Mouse (Mus musculus) MEL (cell line): ENCODE results near the gene Als2. TPM values are rescaled to one million over a fixed set of nuclear protein-coding genes. Genes with fewer than 3 reads are reported as not detected.
A peak's percentile ranks its signal among the peaks of the same experiment; 100 is the strongest.

Source experiments
- DNase-seq: peaks from one replicate; pipeline ENCODE4 v3.0.0; 2011; ENCODE audit warnings: low read depth, low spot score
- H3K27ac ChIP-seq: 2 replicates; pipeline ENCODE4 v1.5.1; 2012; ENCODE audit warnings: low read depth, mild to moderate bottlenecking, control low read depth, low read length, moderate library complexity; ENCODE audit not compliant: control insufficient read depth
- H3K27me3 ChIP-seq, 2 experiments: fragments of 150-350 bp in 1 of 2; sonication (generic) in 1 of 2; 2 replicates each; pipeline ENCODE4 v1.6.1; 2012; ENCODE audit warnings: low read length in 2 of 2, mild to moderate bottlenecking in 2 of 2, improper control_type of control experiment in 1 of 2, moderate library complexity in 1 of 2; ENCODE audit not compliant: insufficient read depth in 2 of 2, control insufficient read depth in 1 of 2
- H3K36me3 ChIP-seq, 2 experiments: 2 replicates each; pipeline ENCODE4 v1.6.1; 2012 to 2014; ENCODE audit warnings: low read length in 2 of 2, improper control_type of control experiment in 1 of 2, inconsistent platforms in 1 of 2, mild to moderate bottlenecking in 1 of 2; ENCODE audit not compliant: insufficient read depth in 2 of 2, control insufficient read depth in 1 of 2
- H3K4me1 ChIP-seq, 2 experiments: fragments of 150-350 bp in 1 of 2; sonication (generic) in 1 of 2; 2 replicates each; pipeline ENCODE4 v1.6.1; 2012; ENCODE audit warnings: low read length in 2 of 2, improper control_type of control experiment in 1 of 2, mild to moderate bottlenecking in 1 of 2; ENCODE audit not compliant: insufficient read depth in 2 of 2, control insufficient read depth in 1 of 2
- H3K4me3 ChIP-seq, 2 experiments: fragments of 150-350 bp in 1 of 2; sonication (generic) in 1 of 2; 2 replicates each; pipeline ENCODE4 v1.5.1; 2012; ENCODE audit warnings: low read depth in 2 of 2, low read length in 2 of 2, mild to moderate bottlenecking in 2 of 2, moderate library complexity in 2 of 2, control low read depth in 1 of 2, improper control_type of control experiment in 1 of 2; ENCODE audit not compliant: control insufficient read depth in 1 of 2, insufficient read depth in 1 of 2
- H3K79me2 ChIP-seq: 2 replicates; pipeline ENCODE4 v1.6.1; 2012; ENCODE audit warnings: mild to moderate bottlenecking, low read length, moderate library complexity; ENCODE audit not compliant: control insufficient read depth, poor library complexity, insufficient read depth
- H3K9ac ChIP-seq: 2 replicates; pipeline ENCODE4 v1.6.1; 2012; ENCODE audit warnings: low read depth, mild to moderate bottlenecking, control low read depth, low read length, moderate library complexity; ENCODE audit not compliant: control insufficient read depth, poor library complexity, severe bottlenecking
- H3K9me3 ChIP-seq: fragments of 150-350 bp; sonication (generic); replicated peaks from 2 replicates; pipeline ENCODE4 v1.6.1; 2012; ENCODE audit warnings: mild to moderate bottlenecking, low read length, improper control_type of control experiment, moderate library complexity; ENCODE audit not compliant: insufficient read depth
- BHLHE40 ChIP-seq: IDR thresholded peaks from 2 replicates; pipeline ENCODE4 v1.6.1; 2012; ENCODE audit warnings: low read depth, mild to moderate bottlenecking, inconsistent platforms, low read length, improper control_type of control experiment, borderline replicate concordance
- CHD1 ChIP-seq: IDR thresholded peaks from 2 replicates; pipeline ENCODE4 v1.6.1; 2012; ENCODE audit warnings: low read depth, mild to moderate bottlenecking, inconsistent platforms, low read length, improper control_type of control experiment
- CTCF ChIP-seq, 3 experiments: IDR thresholded peaks in 2 of 3; conservative IDR thresholded peaks in 1 of 3; 2 replicates each; pipeline ENCODE4 v1.5.1; 2011 to 2012; ENCODE audit warnings: low read length in 3 of 3, low read depth in 2 of 3, mild to moderate bottlenecking in 2 of 3, improper control_type of control experiment in 1 of 3, inconsistent platforms in 1 of 3, mixed read lengths in 1 of 3, moderate library complexity in 1 of 3; ENCODE audit not compliant: control insufficient read depth in 1 of 3, insufficient read depth in 1 of 3, poor library complexity in 1 of 3, severe bottlenecking in 1 of 3
- E2F4 ChIP-seq: IDR thresholded peaks from 2 replicates; pipeline ENCODE4 v1.6.1; 2011; ENCODE audit warnings: low read depth, low read length, improper control_type of control experiment, borderline replicate concordance
- EP300 ChIP-seq, 2 experiments: IDR thresholded peaks; 2 replicates each; pipeline ENCODE4 v1.6.1; 2011; ENCODE audit warnings: improper control_type of control experiment in 2 of 2, low read length in 2 of 2, low read depth in 1 of 2, mild to moderate bottlenecking in 1 of 2
- ETS1 ChIP-seq: IDR thresholded peaks from 2 replicates; pipeline ENCODE4 v1.6.1; 2012; ENCODE audit warnings: low read depth, mild to moderate bottlenecking, inconsistent platforms, low read length, improper control_type of control experiment, moderate library complexity
- GABPA ChIP-seq: IDR thresholded peaks from 2 replicates; pipeline ENCODE4 v1.6.1; 2012; ENCODE audit warnings: low read depth, mild to moderate bottlenecking, inconsistent platforms, low read length, improper control_type of control experiment, moderate library complexity
- GATA1 ChIP-seq: IDR thresholded peaks from 2 replicates; pipeline ENCODE4 v1.6.1; 2011; ENCODE audit warnings: low read depth, low read length, improper control_type of control experiment
- HCFC1 ChIP-seq: IDR thresholded peaks from 2 replicates; pipeline ENCODE4 v1.6.1; 2012; ENCODE audit warnings: low read depth, mild to moderate bottlenecking, inconsistent platforms, low read length, improper control_type of control experiment, moderate library complexity
- JUND ChIP-seq: IDR thresholded peaks from 2 replicates; pipeline ENCODE4 v1.6.1; 2011; ENCODE audit warnings: low read depth, mild to moderate bottlenecking, improper control_type of control experiment, low read length
- KAT2A ChIP-seq: conservative IDR thresholded peaks from 2 replicates; pipeline ENCODE4 v1.6.1; 2012; ENCODE audit warnings: low read depth, low read length, improper control_type of control experiment, inconsistent platforms
- MAX ChIP-seq: IDR thresholded peaks from 2 replicates; pipeline ENCODE4 v1.6.1; 2011; ENCODE audit warnings: low read length, improper control_type of control experiment
- MAZ ChIP-seq: IDR thresholded peaks from 2 replicates; pipeline ENCODE4 v1.6.1; 2012; ENCODE audit warnings: low read depth, mild to moderate bottlenecking, inconsistent platforms, low read length, improper control_type of control experiment
- MEF2A ChIP-seq: IDR thresholded peaks from 2 replicates; pipeline ENCODE4 v1.6.1; 2014; ENCODE audit warnings: low read depth, mild to moderate bottlenecking, inconsistent platforms, low read length, improper control_type of control experiment; ENCODE audit not compliant: poor library complexity, insufficient replicate concordance, severe bottlenecking; ENCODE audit errors: extremely low read depth
- MYB ChIP-seq: IDR thresholded peaks from 2 replicates; pipeline ENCODE4 v1.6.1; 2011; ENCODE audit warnings: mild to moderate bottlenecking, low read depth, low read length, improper control_type of control experiment
- MYC ChIP-seq: IDR thresholded peaks from 2 replicates; pipeline ENCODE4 v1.6.1; 2011; ENCODE audit warnings: low read depth, mild to moderate bottlenecking, low read length, improper control_type of control experiment, moderate library complexity
- POLR2A ChIP-seq, 2 experiments: IDR thresholded peaks; 2 replicates each; pipeline ENCODE4 v1.6.1; 2011 to 2012; ENCODE audit warnings: low read length in 2 of 2, mild to moderate bottlenecking in 2 of 2, control low read depth in 1 of 2, improper control_type of control experiment in 1 of 2, low read depth in 1 of 2, moderate library complexity in 1 of 2; ENCODE audit not compliant: control insufficient read depth in 1 of 2, insufficient read depth in 1 of 2, poor library complexity in 1 of 2
- POLR2AphosphoS2 ChIP-seq: IDR thresholded peaks from 2 replicates; pipeline ENCODE4 v1.6.1; 2011; ENCODE audit warnings: low read length, improper control_type of control experiment
- POLR2AphosphoS5 ChIP-seq: IDR thresholded peaks from 2 replicates; pipeline ENCODE4 v1.6.1; 2012; ENCODE audit warnings: low read depth, borderline replicate concordance, mild to moderate bottlenecking, inconsistent platforms, low read length, moderate library complexity, mixed read lengths
- RCOR1 ChIP-seq: IDR thresholded peaks from 2 replicates; pipeline ENCODE4 v1.6.1; 2012; ENCODE audit warnings: low read depth, mild to moderate bottlenecking, inconsistent platforms, low read length, improper control_type of control experiment
- SIN3A ChIP-seq: IDR thresholded peaks from 2 replicates; pipeline ENCODE4 v1.6.1; 2012; ENCODE audit warnings: low read length, improper control_type of control experiment, inconsistent platforms
- SMC3 ChIP-seq: IDR thresholded peaks from 2 replicates; pipeline ENCODE4 v1.6.1; 2011; ENCODE audit warnings: low read depth, low read length, improper control_type of control experiment
- TCF12 ChIP-seq: IDR thresholded peaks from 2 replicates; pipeline ENCODE4 v1.6.1; 2014; ENCODE audit warnings: low read depth, mild to moderate bottlenecking, inconsistent platforms, low read length, improper control_type of control experiment, moderate library complexity
- USF1 ChIP-seq: IDR thresholded peaks from 2 replicates; pipeline ENCODE4 v1.6.1; 2014; ENCODE audit warnings: low read depth, mild to moderate bottlenecking, inconsistent platforms, low read length, improper control_type of control experiment, moderate library complexity
- USF2 ChIP-seq, 2 experiments: IDR thresholded peaks; 2 replicates each; pipeline ENCODE4 v1.6.1; 2011 to 2012; ENCODE audit warnings: improper control_type of control experiment in 2 of 2, low read length in 2 of 2, borderline replicate concordance in 1 of 2, inconsistent platforms in 1 of 2, low read depth in 1 of 2, mild to moderate bottlenecking in 1 of 2; ENCODE audit not compliant: insufficient read depth in 1 of 2
- ZC3H11A ChIP-seq: IDR thresholded peaks from 2 replicates; pipeline ENCODE4 v1.6.1; 2012; ENCODE audit warnings: low read depth, mild to moderate bottlenecking, inconsistent platforms, low read length, improper control_type of control experiment
- ZKSCAN1 ChIP-seq: IDR thresholded peaks from 2 replicates; pipeline ENCODE4 v1.6.1; 2012; ENCODE audit warnings: low read depth, mild to moderate bottlenecking, inconsistent platforms, low read length, improper control_type of control experiment, moderate library complexity
- ZNF384 ChIP-seq: IDR thresholded peaks from 2 replicates; pipeline ENCODE4 v1.6.1; 2012; ENCODE audit warnings: low read depth, mild to moderate bottlenecking, inconsistent platforms, low read length, improper control_type of control experiment
- polyA plus RNA-seq, 2 experiments: library from polyadenylated mRNA; stranded (reverse) in 1 of 2; unstranded in 1 of 2; fragments of >175 nt in 1 of 2; fragments of >200 nt in 1 of 2; gene quantifications; 2 replicates each; pipeline versions ENCODE4 v1.2.1 to v1.2.4; 2012; ENCODE audit warnings: low replicate concordance in 2 of 2, low read depth in 1 of 2; ENCODE audit not compliant: insufficient read length in 2 of 2, insufficient read depth in 1 of 2, missing spikeins in 1 of 2
- total RNA-seq: library from RNA; depleted of rRNA; stranded (reverse); fragments of 300-350 nt; gene quantifications from 2 replicates; pipeline ENCODE4 v1.2.3, GENCODE M21; 2012

The Als2 gene
- total and polyA plus RNA-seq, 3 experiments: 7.4 to 8.5 TPM; not detected in 1

- H3K36me3 ChIP-seq: peaks cover 0 to 11% of the 10 kb centered on the region in 2 experiments; a peak in 2 of 4 replicates
- H3K27me3 ChIP-seq: peaks cover 0 to 8% of the 10 kb centered on the region in 2 experiments; a peak in 2 of 4 replicates
- H3K79me2 ChIP-seq: no peaks in the 10 kb centered on the region
- peaks cover 0 to 8% of the 10 kb centered on the region in 2 experiments; a peak in 2 of 4 replicates for H3K4me1 ChIP-seq
- TF ChIP-seq CTCF (IDR thresholded peaks at IDR 0.05 in 2 of 3, conservative IDR thresholded peaks at IDR 0.05 in 1 of 3; ENCODE audit: control insufficient read depth in 1 of 3, insufficient read depth in 1 of 3, low read depth in 2 of 3, low read length in 3 of 3, poor library complexity in 1 of 3, severe bottlenecking in 1 of 3) (no peak), MAX (no peak), POLR2AphosphoS2 (no peak), ETS1 (no peak), GABPA (no peak), MEF2A (no peak), MAZ (no peak), SMC3 (no peak), POLR2AphosphoS5 (no peak), MYC (no peak), ZKSCAN1 (no peak), HCFC1 (no peak), KAT2A (no peak), POLR2A (IDR thresholded peaks at IDR 0.05; ENCODE audit: control insufficient read depth in 1 of 2, insufficient read depth in 1 of 2, low read depth in 1 of 2, low read length in 2 of 2, poor library complexity in 1 of 2) (no peak), SIN3A (no peak), RCOR1 (no peak), EP300 (IDR thresholded peaks at IDR 0.05; ENCODE audit: low read depth in 1 of 2, low read length in 2 of 2) (no peak), BHLHE40 (no peak)
- TF ChIP-seq, all 39 proteins: peak for 0
- DNase-seq: no peak
- Histone ChIP-seq H3K4me3 (no peak overlapping the region), H3K9me3 (no peaks in the 10 kb centered on the region), H3K9ac (no peak overlapping the region), H3K27ac (no peak overlapping the region; the same call in 1 of the 2 replicates)
Observed at GRCm38 (mm10) chr1:59269466-59269865, 32.4 kb upstream of the Als2 start.

- Histone ChIP-seq H3K36me3 (peaks cover 0 to 11% of the 10 kb centered on the region in 2 experiments; a peak in 2 of 4 replicates), H3K9ac (no peak overlapping the region), H3K79me2 (no peaks in the 10 kb centered on the region), H3K4me3 (no peak overlapping the region), H3K9me3 (no peaks in the 10 kb centered on the region), H3K4me1 (peaks cover 0 to 8% of the 10 kb centered on the region in 2 experiments; a peak in 2 of 4 replicates), H3K27ac (no peak overlapping the region; the same call in 1 of the 2 replicates), H3K27me3 (peaks cover 0 to 7% of the 10 kb centered on the region in 2 experiments; a peak in 2 of 4 replicates)
- peak; percentile 73 for DNase-seq
- no peak for TF ChIP-seq MAZ
- TF ChIP-seq MYB: no peak
- no peak for TF ChIP-seq POLR2AphosphoS5
- TF ChIP-seq USF2 (IDR thresholded peaks at IDR 0.05; ENCODE audit: borderline replicate concordance in 1 of 2, insufficient read depth in 1 of 2, low read depth in 1 of 2, low read length in 2 of 2): peak in 1 of 2 experiments; percentile 32; a peak in 1 of 4 replicates
- TF ChIP-seq ZNF384: no peak
- no peak for TF ChIP-seq GABPA
- TF ChIP-seq E2F4: no peak
- TF ChIP-seq JUND: no peak
- no peak for TF ChIP-seq KAT2A
- 0 out of 2 replicates have a peak, but pooled peaks have one; percentile 28 for TF ChIP-seq SIN3A
- 0 out of 2 replicates have a peak, but pooled peaks have one; percentile 21 for TF ChIP-seq ETS1
- TF ChIP-seq SMC3: no peak
- TF ChIP-seq TCF12: no peak
- peak; percentile 89 for TF ChIP-seq MYC
- TF ChIP-seq ZC3H11A: no peak
- peak; percentile 69 for TF ChIP-seq GATA1
- no peak for TF ChIP-seq ZKSCAN1
- no peak for TF ChIP-seq HCFC1
- peak; percentile 82 for TF ChIP-seq USF1
- no peak for TF ChIP-seq CTCF (IDR thresholded peaks at IDR 0.05 in 2 of 3, conservative IDR thresholded peaks at IDR 0.05 in 1 of 3; ENCODE audit: control insufficient read depth in 1 of 3, insufficient read depth in 1 of 3, low read depth in 2 of 3, low read length in 3 of 3, poor library complexity in 1 of 3, severe bottlenecking in 1 of 3)
- no peak for TF ChIP-seq CHD1
- peak; percentile 91 for TF ChIP-seq MAX
- TF ChIP-seq EP300 (IDR thresholded peaks at IDR 0.05; ENCODE audit: low read depth in 1 of 2, low read length in 2 of 2): peak; percentile 28 to 47; a peak in 2 of 4 replicates
- TF ChIP-seq RCOR1: no peak
Observed at GRCm38 (mm10) chr1:59268931-59269330, 31.9 kb upstream of the Als2 start.
